Mouse (Mus musculus) lung, adult 2 months (tissue): Measurements from ENCODE around the gene Aatf. TPM values are rescaled to one million over a fixed set of nuclear protein-coding genes. Genes with fewer than 3 reads are reported as not detected.

Experiments
- DNase-seq: peaks from one replicate; pipeline ENCODE4 v3.0.0; 2022
- H3K4me1 ChIP-seq: fragments of 200-500 bp; 2 replicates; pipeline ENCODE4 v1.6.1; 2011; ENCODE audit warnings: low read length; ENCODE audit not compliant: control insufficient read depth, insufficient read depth
- H3K4me3 ChIP-seq: fragments of 200-500 bp; replicated peaks from 2 replicates; pipeline ENCODE3; 2011; ENCODE audit warnings: low read depth, mild to moderate bottlenecking, control low read depth, low read length; ENCODE audit errors: extremely low read depth
- CTCF ChIP-seq: fragments of 200-500 bp; IDR thresholded peaks from 2 replicates; pipeline ENCODE4 v1.5.1; 2011; ENCODE audit warnings: mild to moderate bottlenecking, low read length, control low read depth; ENCODE audit not compliant: insufficient read depth
- POLR2A ChIP-seq: fragments of 200-500 bp; IDR thresholded peaks from 2 replicates; pipeline ENCODE4 v1.6.1; 2011; ENCODE audit warnings: low read depth, mild to moderate bottlenecking, control low read depth, low read length, borderline replicate concordance; ENCODE audit errors: extremely low read depth
- WGBS: fragments of 180-500 bp; shearing (Covaris S2); methylation state at CpG from one replicate; pipeline ENCODE4 v1.1.7; 2018; 5-methylcytosine and 5-hydroxymethylcytosine counted together
- polyA plus RNA-seq: library from polyadenylated mRNA; depleted of rRNA; stranded (reverse); fragments of >200 nt; gene quantifications from 2 replicates; pipeline ENCODE4 v1.2.3, GENCODE M21; 2012; rRNA removed

Gene Aatf
- 2.9 and 4.4 TPM in 2 replicates for polyA plus RNA-seq

GRCm38 (mm10) chr11:84513171-84514116, at the start of gene Aatf:
Gene Aatf, minus strand, starts transcription at chr11:84513522.
- TF ChIP-seq CTCF (no peak), POLR2A (peak; percentile 56; the same call in 1 of the 2 replicates)
- Histone ChIP-seq H3K4me3 (peak within 1 kb of the TSS; percentile 92), H3K4me1 (peaks cover 3% of the 10 kb centered on the region)
- 1% methylated on average over 80 of the region's 80 CpGs for WGBS
- peak; percentile 96 for DNase-seq

GRCm38 (mm10) chr11:84562758-84563347, 49.5 kb upstream of the Aatf start:
- no peak overlapping the region for H3K4me3 ChIP-seq
- DNase-seq = no peak
- no peaks in the 10 kb centered on the region for H3K4me1 ChIP-seq
- WGBS = 29% methylated on average over 9 of the region's 9 CpGs
- TF ChIP-seq POLR2A (no peak), CTCF (no peak)

GRCm38 (mm10) chr11:84561546-84561945, 48.2 kb upstream of the Aatf start:
- no peak for DNase-seq
- Histone ChIP-seq H3K4me3 (no peak overlapping the region), H3K4me1 (no peaks in the 10 kb centered on the region)
- TF ChIP-seq POLR2A = no peak
- no peak for TF ChIP-seq CTCF
- 48% methylated on average over 5 of the region's 5 CpGs for WGBS

DNA sequence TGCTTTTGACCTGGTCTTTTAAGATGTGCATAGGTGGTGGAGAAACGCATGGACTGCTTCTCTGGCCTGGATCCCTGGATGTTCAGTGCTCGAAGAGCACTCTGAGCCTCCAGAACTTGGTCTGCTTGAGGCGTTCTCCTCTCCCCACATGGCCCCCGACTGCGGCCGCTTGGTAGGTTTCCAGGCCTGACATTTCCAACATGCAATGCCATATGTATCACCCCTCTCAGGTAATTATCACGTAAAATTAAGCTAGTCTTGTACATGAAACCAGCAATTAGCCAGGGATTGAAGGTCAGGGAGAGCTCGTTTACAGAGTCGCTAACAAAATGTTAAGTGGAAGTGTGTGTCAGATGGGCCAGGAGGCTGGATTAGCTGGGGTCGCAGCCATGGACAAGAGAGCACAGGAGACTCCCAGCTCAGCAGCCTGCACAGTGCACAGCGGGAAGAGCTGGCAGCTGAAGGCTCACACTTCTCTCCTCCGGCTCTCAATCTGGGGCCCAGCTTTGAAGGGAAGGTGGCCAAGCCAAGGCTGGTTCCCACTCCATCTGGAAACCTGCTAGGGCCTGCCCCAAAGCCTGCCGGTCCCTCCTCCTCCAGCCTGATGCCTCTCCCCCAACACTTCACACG, 40.6 kb upstream of the Aatf start:
- no peak for DNase-seq
- Histone ChIP-seq H3K4me1 (no peaks in the 10 kb centered on the region), H3K4me3 (no peak overlapping the region)
- WGBS = 75% methylated on average over 14 of the region's 14 CpGs
- TF ChIP-seq POLR2A (no peak), CTCF (no peak)

GRCm38 (mm10) chr11:84551296-84551695, 38.0 kb upstream of the Aatf start:
- TF ChIP-seq POLR2A = no peak
- Histone ChIP-seq H3K4me3 (no peak overlapping the region), H3K4me1 (no peaks in the 10 kb centered on the region)
- 51% methylated on average over 4 of the region's 4 CpGs for WGBS
- no peak for DNase-seq

DNA sequence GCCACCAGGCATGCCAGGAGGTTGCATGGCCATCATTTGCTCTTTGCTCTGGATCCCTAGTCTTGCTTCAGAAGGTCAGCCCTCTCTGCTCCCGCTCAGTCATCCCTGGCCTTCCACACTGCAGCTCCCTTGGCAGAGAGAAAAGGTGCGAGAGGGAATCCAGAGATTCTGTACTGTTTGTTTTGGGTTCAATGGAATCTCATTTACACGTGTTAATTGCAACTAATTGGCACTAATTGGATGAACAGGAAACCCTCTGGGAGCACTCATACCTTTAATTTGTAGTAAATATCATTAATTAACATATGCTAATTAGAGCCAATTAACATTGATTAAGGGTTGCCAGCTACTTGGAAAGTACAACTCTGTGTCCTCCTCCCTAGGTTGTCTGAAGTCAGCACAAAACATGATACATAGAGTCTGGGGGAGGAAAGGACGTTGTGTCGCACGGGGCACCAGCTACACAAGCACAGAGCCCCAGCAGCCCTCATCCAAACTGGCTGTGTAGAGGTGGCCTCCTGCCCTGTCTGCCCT, 36.0 kb upstream of the Aatf start:
- no peak for DNase-seq
- TF ChIP-seq POLR2A (no peak), CTCF (no peak)
- WGBS = 49% methylated on average over 6 of the region's 6 CpGs
- Histone ChIP-seq H3K4me1 (no peaks in the 10 kb centered on the region), H3K4me3 (no peak overlapping the region)

DNA sequence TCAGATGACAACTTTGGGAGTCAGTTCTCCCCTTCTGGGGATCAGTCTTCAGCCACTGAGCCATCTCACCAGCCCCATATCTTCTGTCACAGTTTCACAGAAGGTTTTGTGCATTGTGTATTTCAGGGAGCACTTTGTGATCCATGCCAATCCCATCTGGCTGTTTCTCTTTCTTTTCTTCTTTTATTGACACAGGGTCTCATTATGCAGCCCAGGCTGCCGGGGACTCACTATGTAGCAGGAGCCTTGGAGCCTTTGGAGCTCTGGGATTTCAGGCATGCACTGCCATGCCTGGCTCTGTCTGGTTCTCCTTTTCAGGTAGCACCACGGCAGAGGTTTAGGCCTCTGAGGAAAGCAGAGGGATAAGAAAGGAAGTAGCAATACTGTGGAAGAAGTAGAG, 35.0 kb upstream of the Aatf start:
- 45% methylated on average over 2 of the region's 2 CpGs for WGBS
- H3K4me3 ChIP-seq = no peak overlapping the region
- TF ChIP-seq CTCF = no peak
- TF ChIP-seq POLR2A = no peak
- H3K4me1 ChIP-seq = no peaks in the 10 kb centered on the region
- no peak for DNase-seq

DNA sequence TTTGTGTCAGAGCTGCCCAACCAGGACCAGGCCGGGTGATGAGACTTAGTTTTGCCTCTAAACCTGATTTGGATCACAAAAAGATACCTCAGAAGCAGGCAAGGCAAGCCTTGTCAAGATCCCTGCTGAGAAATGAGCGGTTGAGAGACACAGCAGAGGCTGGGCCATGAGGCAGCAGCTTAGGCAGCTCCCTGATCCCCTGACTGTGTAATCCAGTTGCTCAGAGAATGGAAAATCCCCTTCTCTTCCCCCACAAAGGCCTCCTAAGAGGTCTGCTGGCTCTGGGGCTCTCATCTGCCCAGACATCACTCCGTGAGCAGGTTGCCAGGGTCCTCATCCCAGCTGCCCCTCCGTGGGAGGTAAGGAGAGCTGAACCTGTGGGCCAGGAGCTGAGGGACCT, 26.7 kb upstream of the Aatf start:
- WGBS = 17% methylated on average over 4 of the region's 4 CpGs
- Histone ChIP-seq H3K4me1 (no peaks in the 10 kb centered on the region), H3K4me3 (no peak overlapping the region)
- no peak for DNase-seq
- no peak for TF ChIP-seq CTCF
- TF ChIP-seq POLR2A = no peak
